Mouse (Mus musculus) liver, embryonic 14.5 days (tissue): Measurements from ENCODE around the gene Olfr129.

Experiments used
- CTCF ChIP-seq: IDR thresholded peaks from 2 replicates; pipeline ENCODE4 v1.5.1; 2016; ENCODE audit warnings: antibody characterized with exemption, low read depth, control low read depth
- EP300 ChIP-seq: IDR thresholded peaks from 2 replicates; pipeline ENCODE4 v1.6.1; 2016; ENCODE audit warnings: antibody characterized with exemption, low read depth

DNA sequence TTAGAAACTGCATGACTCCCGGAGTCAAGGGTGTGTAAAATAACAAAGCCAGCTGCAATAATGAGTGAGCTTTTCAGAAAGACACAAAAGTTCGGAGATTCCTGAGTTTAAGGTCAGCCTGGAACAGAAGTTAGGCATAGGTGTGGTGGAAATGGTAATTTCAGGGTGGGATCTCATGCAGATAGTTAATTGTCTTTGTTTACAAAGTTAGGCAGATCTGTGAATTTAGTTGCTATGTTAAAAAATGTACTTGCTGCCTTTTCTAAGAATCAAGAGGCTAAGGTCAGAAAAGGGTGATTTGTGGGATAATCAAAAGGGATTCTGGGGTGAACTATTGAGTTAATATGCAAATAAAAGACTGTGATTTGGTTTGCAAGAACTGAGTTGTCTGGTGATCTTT, 43.5 kb downstream of the Olfr129 start:
- TF ChIP-seq EP300 (no peak), CTCF (no peak)
